Mouse (Mus musculus) MEL (cell line): ENCODE results near the gene Dpf3.

Experiments
- ELF1 ChIP-seq: IDR thresholded peaks from 2 replicates; pipeline ENCODE4 v1.6.1; 2014; ENCODE audit warnings: low read depth, mild to moderate bottlenecking, inconsistent platforms, low read length, improper control_type of control experiment, moderate library complexity
- MAFK ChIP-seq: IDR thresholded peaks from 2 replicates; pipeline ENCODE4 v1.6.1; 2011; ENCODE audit warnings: low read depth, mild to moderate bottlenecking, low read length, improper control_type of control experiment, borderline replicate concordance
- MAZ ChIP-seq: IDR thresholded peaks from 2 replicates; pipeline ENCODE4 v1.6.1; 2012; ENCODE audit warnings: low read depth, mild to moderate bottlenecking, inconsistent platforms, low read length, improper control_type of control experiment
- POLR2A ChIP-seq, 2 experiments: IDR thresholded peaks; 2 replicates each; pipeline ENCODE4 v1.6.1; 2011 to 2012; ENCODE audit warnings: low read length in 2 of 2, mild to moderate bottlenecking in 2 of 2, control low read depth in 1 of 2, improper control_type of control experiment in 1 of 2, low read depth in 1 of 2, moderate library complexity in 1 of 2; ENCODE audit not compliant: control insufficient read depth in 1 of 2, insufficient read depth in 1 of 2, poor library complexity in 1 of 2
- SIN3A ChIP-seq: IDR thresholded peaks from 2 replicates; pipeline ENCODE4 v1.6.1; 2012; ENCODE audit warnings: low read length, improper control_type of control experiment, inconsistent platforms
- UBTF ChIP-seq: IDR thresholded peaks from 2 replicates; pipeline ENCODE4 v1.6.1; 2012; ENCODE audit warnings: low read depth, mild to moderate bottlenecking, inconsistent platforms, low read length, improper control_type of control experiment, moderate library complexity, borderline replicate concordance; ENCODE audit not compliant: insufficient read depth
- ZMIZ1 ChIP-seq: IDR thresholded peaks from 2 replicates; pipeline ENCODE4 v1.6.1; 2012; ENCODE audit warnings: low read depth, mild to moderate bottlenecking, inconsistent platforms, low read length, improper control_type of control experiment, moderate library complexity

- TF ChIP-seq ELF1 (no peak), POLR2A (IDR thresholded peaks at IDR 0.05; ENCODE audit: control insufficient read depth in 1 of 2, insufficient read depth in 1 of 2, low read depth in 1 of 2, low read length in 2 of 2, poor library complexity in 1 of 2) (no peak), SIN3A (no peak), MAFK (no peak), MAZ (no peak), UBTF (no peak), ZMIZ1 (no peak)
Observed at GRCm38 (mm10) chr12:83513185-83513584, 25.7 kb upstream of the Dpf3 start.
